ENCODE assay signal across 9 mouse cellular contexts in genomic region chr6:93223610-93224550, GRCm38 (mm10).
DNase-seq lines count a peak whose midpoint lies in the region; ATAC-seq and TF ChIP-seq lines count a peak whose summit lies in the region.
"Had no signal": no experiment of that assay in that cellular context is flagged by ENCODE, and none has a peak within 500 bp of the region (broad histone marks: within the 10 kb centered on the region; RNA-seq: fewer than 3 reads in every experiment).

No protein-coding gene starts in this region.

- no peak overlapping the region for H3K4me2 ChIP-seq in lung, embryonic 14.5 days

- TF ChIP-seq CTCF in left cerebral cortex, adult 2 months (IDR thresholded peaks at IDR 0.05): no peak
- no peak for TF ChIP-seq CTCF in lung, embryonic 14.5 days (IDR thresholded peaks at IDR 0.05; ENCODE audit: low read depth)

- WGBS in hindbrain, embryonic 10.5 days: 38% methylated on average over 8 of the region's 8 CpGs
- WGBS in lung, embryonic 14.5 days: 18% methylated on average over 8 of the region's 8 CpGs

- no peaks in the 10 kb centered on the region for H3K36me3 ChIP-seq in hindbrain, embryonic 10.5 days
- no peaks in the 10 kb centered on the region for H3K36me3 ChIP-seq in lung, embryonic 14.5 days (ENCODE audit: insufficient read depth)

- peak; percentile 57 for DNase-seq in left cerebral cortex, postnatal 4 days
- DNase-seq in left cerebral cortex, adult 2 months (ENCODE audit: extremely low spot score in 1 of 2, low spot score in 2 of 2): no peak
- peak; percentile 30 for DNase-seq in hindbrain, embryonic 10.5 days (ENCODE audit: low spot score)
- peak; percentile 85 for DNase-seq in lung, embryonic 14.5 days
- DNase-seq in retina, embryonic 14.5 days (ENCODE audit: low spot score): peak; percentile 50
- no peak for DNase-seq in layer of hippocampus, postnatal 14 days (ENCODE audit: low spot score in 2 of 2)
- no peak for DNase-seq in gastrocnemius, postnatal 4 days (ENCODE audit: low spot score in 2 of 2)
- no peak for DNase-seq in heart, adult 9 months (ENCODE audit: low spot score in 2 of 2)

- H3K9ac ChIP-seq in lung, embryonic 14.5 days: no peak overlapping the region

- H3K4me1 ChIP-seq in hindbrain, embryonic 10.5 days (replicated peaks): peaks cover 15% of the 10 kb centered on the region
- H3K4me1 ChIP-seq in lung, embryonic 14.5 days (ENCODE audit: insufficient read depth): peaks cover 8% of the 10 kb centered on the region

- peak; percentile 96 for ATAC-seq in lung, embryonic 14.5 days (ENCODE audit: insufficient read depth)

- H3K9me3 ChIP-seq in hindbrain, embryonic 10.5 days: no peaks in the 10 kb centered on the region
- no peaks in the 10 kb centered on the region for H3K9me3 ChIP-seq in lung, embryonic 14.5 days (ENCODE audit: low read depth, low read length)

- no peaks in the 10 kb centered on the region for H3K27me3 ChIP-seq in hindbrain, embryonic 10.5 days (ENCODE audit: insufficient read depth, poor library complexity, severe bottlenecking)
- H3K27me3 ChIP-seq in lung, embryonic 14.5 days (ENCODE audit: insufficient read depth, low read length): no peaks in the 10 kb centered on the region

- no peak overlapping the region for H3K4me3 ChIP-seq in left cerebral cortex, adult 2 months
- H3K4me3 ChIP-seq in hindbrain, embryonic 10.5 days: no peak overlapping the region
- H3K4me3 ChIP-seq in lung, embryonic 14.5 days (ENCODE audit: low read depth, low read length): no peak overlapping the region
- H3K4me3 ChIP-seq: myocyte had no signal

- no peak overlapping the region for H3K27ac ChIP-seq in left cerebral cortex, adult 2 months
- H3K27ac ChIP-seq in hindbrain, embryonic 10.5 days: peak overlapping the region; percentile 70
- H3K27ac ChIP-seq in lung, embryonic 14.5 days (ENCODE audit: low read depth): peak overlapping the region; percentile 82

- intact Hi-C loops in left cerebral cortex, postnatal 4 days (cut with DNase I): no loop called here
- intact Hi-C loops in left cerebral cortex, adult 2 months (cut with DNase I): no loop called here

Comparison
In these comparisons a context has a peak if more than half of its experiments do, and no peak if none do; other contexts are left out.
1. DNase-seq: peak in left cerebral cortex, postnatal 4 days (single experiment), hindbrain, embryonic 10.5 days (single experiment), lung, embryonic 14.5 days (single experiment) and retina, embryonic 14.5 days (single experiment); none in left cerebral cortex, adult 2 months (0 of 2), layer of hippocampus, postnatal 14 days (0 of 2), gastrocnemius, postnatal 4 days (0 of 2) and heart, adult 9 months (0 of 2).